Mouse (Mus musculus) MEL (cell line): ENCODE results near the gene Adcy1.

Experiments
- EP300 ChIP-seq, 2 experiments: IDR thresholded peaks; 2 replicates each; pipeline ENCODE4 v1.6.1; 2011; ENCODE audit warnings: improper control_type of control experiment in 2 of 2, low read length in 2 of 2, low read depth in 1 of 2, mild to moderate bottlenecking in 1 of 2
- MAX ChIP-seq: IDR thresholded peaks from 2 replicates; pipeline ENCODE4 v1.6.1; 2011; ENCODE audit warnings: low read length, improper control_type of control experiment
- MEF2A ChIP-seq: IDR thresholded peaks from 2 replicates; pipeline ENCODE4 v1.6.1; 2014; ENCODE audit warnings: low read depth, mild to moderate bottlenecking, inconsistent platforms, low read length, improper control_type of control experiment; ENCODE audit not compliant: poor library complexity, insufficient replicate concordance, severe bottlenecking; ENCODE audit errors: extremely low read depth
- POLR2A ChIP-seq, 2 experiments: IDR thresholded peaks; 2 replicates each; pipeline ENCODE4 v1.6.1; 2011 to 2012; ENCODE audit warnings: low read length in 2 of 2, mild to moderate bottlenecking in 2 of 2, control low read depth in 1 of 2, improper control_type of control experiment in 1 of 2, low read depth in 1 of 2, moderate library complexity in 1 of 2; ENCODE audit not compliant: control insufficient read depth in 1 of 2, insufficient read depth in 1 of 2, poor library complexity in 1 of 2
- SIN3A ChIP-seq: IDR thresholded peaks from 2 replicates; pipeline ENCODE4 v1.6.1; 2012; ENCODE audit warnings: low read length, improper control_type of control experiment, inconsistent platforms
- SMC3 ChIP-seq: IDR thresholded peaks from 2 replicates; pipeline ENCODE4 v1.6.1; 2011; ENCODE audit warnings: low read depth, low read length, improper control_type of control experiment
- TCF12 ChIP-seq: IDR thresholded peaks from 2 replicates; pipeline ENCODE4 v1.6.1; 2014; ENCODE audit warnings: low read depth, mild to moderate bottlenecking, inconsistent platforms, low read length, improper control_type of control experiment, moderate library complexity

GRCm38 (mm10) chr11:7019006-7019525 is 44.2 kb upstream of the Adcy1 start:
- TF ChIP-seq MAX (no peak), MEF2A (no peak), SIN3A (no peak), POLR2A (IDR thresholded peaks at IDR 0.05; ENCODE audit: control insufficient read depth in 1 of 2, insufficient read depth in 1 of 2, low read depth in 1 of 2, low read length in 2 of 2, poor library complexity in 1 of 2) (no peak), EP300 (IDR thresholded peaks at IDR 0.05; ENCODE audit: low read depth in 1 of 2, low read length in 2 of 2) (no peak), SMC3 (no peak), TCF12 (no peak)
